Mouse (Mus musculus): ENCODE measurements around the gene Mael.
A peak's percentile ranks its signal among the peaks of the same experiment; 100 is the strongest.

Mael gene

GRCm38 (mm10) chr1:166154162-166155112 lies 84.1 kb downstream of the Mael start:
- DNase-seq (ENCODE audit: extremely low read depth, insufficient read length, low spot score), result peak; percentile 45

- peak; percentile 65 for DNase-seq (ENCODE audit: extremely low read depth, insufficient read length, low spot score)
Observed at GRCm38 (mm10) chr1:166153351-166154120, 85.0 kb downstream of the Mael start.

- DNase-seq (ENCODE audit: extremely low read depth, insufficient read length, low spot score), result no peak
Observed at GRCm38 (mm10) chr1:166152034-166152433, 86.5 kb downstream of the Mael start.

- DNase-seq (ENCODE audit: extremely low read depth, insufficient read length, low spot score), result no peak
Observed at GRCm38 (mm10) chr1:166151341-166151740, 87.2 kb downstream of the Mael start.
